Mouse (Mus musculus): ENCODE measurements around the gene Cox11. TPM values are rescaled to one million over a fixed set of nuclear protein-coding genes. Genes with fewer than 3 reads are reported as not detected.

The Cox11 gene
- polyA plus RNA-seq, 1 experiment = 10.3 TPM

DNA sequence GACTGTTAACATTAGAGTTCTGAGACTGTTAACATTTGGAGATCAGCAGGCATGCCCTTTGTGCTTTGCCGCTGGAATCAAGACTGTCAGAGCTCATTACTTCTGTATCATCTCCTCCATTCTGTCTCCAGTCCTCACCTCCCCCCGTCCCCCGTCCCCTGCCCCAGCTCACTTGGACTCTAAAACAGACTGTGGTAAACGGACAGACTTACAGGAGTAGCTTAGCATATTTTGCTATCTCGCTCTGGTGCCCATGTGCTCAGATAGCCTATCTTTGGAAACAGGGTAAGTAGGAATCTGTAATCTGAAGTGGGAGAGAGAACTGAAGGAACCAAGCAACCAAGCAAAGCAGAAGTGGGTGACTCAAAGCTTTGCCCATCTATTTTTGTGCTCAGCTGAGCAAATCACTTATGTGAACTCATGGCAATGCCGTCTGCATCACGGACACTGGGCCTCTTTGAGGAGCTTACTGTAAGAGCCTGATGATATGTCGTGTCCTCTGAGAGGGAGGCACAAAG, 39.9 kb downstream of the Cox11 start:
- peak overlapping the region; percentile 25 for H3K27ac ChIP-seq (ENCODE audit: insufficient read depth, low read depth, low read length)
- TF ChIP-seq POLR2A (IDR thresholded peaks at IDR 0.05; ENCODE audit: borderline replicate concordance, low read depth, low read length) = no peak
- TF ChIP-seq CTCF (IDR thresholded peaks at IDR 0.05; ENCODE audit: low read depth, low read length) = no peak
- H3K4me1 ChIP-seq (ENCODE audit: control insufficient read depth, insufficient read depth, low read length) = peaks cover 15% of the 10 kb centered on the region
- H3K4me3 ChIP-seq (ENCODE audit: insufficient read depth, low read length) = no peak overlapping the region

DNA sequence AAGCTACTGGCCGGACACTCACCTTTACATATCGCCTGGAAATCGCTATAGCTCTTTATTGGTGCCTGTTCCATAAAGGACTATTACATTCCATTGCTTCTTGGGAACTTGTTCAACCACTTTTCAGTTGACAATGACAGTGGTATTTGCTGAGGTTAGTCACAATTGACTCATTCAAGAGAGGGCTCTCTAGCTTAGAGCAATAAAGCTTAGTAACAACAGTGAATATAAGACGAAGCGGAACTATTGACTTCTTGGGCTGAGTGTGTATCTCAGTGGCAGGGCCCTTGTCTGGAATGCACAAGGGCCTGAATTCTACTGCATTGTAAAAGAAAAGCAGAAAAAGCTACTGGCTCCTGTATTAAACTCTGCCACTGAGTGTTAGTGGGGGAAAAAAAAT, 40.6 kb downstream of the Cox11 start:
- Histone ChIP-seq H3K27ac (ENCODE audit: insufficient read depth, low read depth, low read length) (peak overlapping the region; percentile 25; the same call in 1 of the 2 replicates), H3K4me3 (ENCODE audit: insufficient read depth, low read length) (no peak overlapping the region), H3K4me1 (ENCODE audit: control insufficient read depth, insufficient read depth, low read length) (peaks cover 15% of the 10 kb centered on the region)
- TF ChIP-seq CTCF (IDR thresholded peaks at IDR 0.05; ENCODE audit: low read depth, low read length) = no peak
- no peak for TF ChIP-seq POLR2A (IDR thresholded peaks at IDR 0.05; ENCODE audit: borderline replicate concordance, low read depth, low read length)

DNA sequence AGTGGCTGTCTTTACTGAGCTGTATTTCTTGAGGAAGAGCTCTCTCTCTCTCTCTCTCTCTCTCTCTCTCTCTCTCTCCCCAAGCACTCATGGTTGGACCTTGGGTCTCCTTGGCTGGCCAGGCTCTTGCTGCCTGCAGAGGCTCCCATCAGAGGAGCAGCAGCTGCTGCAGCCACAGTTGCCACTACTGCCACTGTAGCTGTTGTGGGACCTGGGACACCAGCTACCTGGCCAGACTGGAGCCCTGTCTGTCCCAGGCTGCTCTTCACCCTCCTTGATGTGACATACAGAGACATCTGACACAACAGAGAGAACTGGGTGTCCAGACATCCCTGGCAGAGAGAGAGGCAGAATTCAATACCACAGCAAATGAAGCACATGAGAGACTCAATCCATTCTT, 43.2 kb downstream of the Cox11 start:
- Histone ChIP-seq H3K4me1 (ENCODE audit: control insufficient read depth, insufficient read depth, low read length) (peaks cover 15% of the 10 kb centered on the region), H3K27ac (ENCODE audit: insufficient read depth, low read depth, low read length) (no peak overlapping the region), H3K4me3 (ENCODE audit: insufficient read depth, low read length) (no peak overlapping the region)
- TF ChIP-seq POLR2A (IDR thresholded peaks at IDR 0.05; ENCODE audit: borderline replicate concordance, low read depth, low read length) = no peak
- TF ChIP-seq CTCF (IDR thresholded peaks at IDR 0.05; ENCODE audit: low read depth, low read length) = no peak

DNA sequence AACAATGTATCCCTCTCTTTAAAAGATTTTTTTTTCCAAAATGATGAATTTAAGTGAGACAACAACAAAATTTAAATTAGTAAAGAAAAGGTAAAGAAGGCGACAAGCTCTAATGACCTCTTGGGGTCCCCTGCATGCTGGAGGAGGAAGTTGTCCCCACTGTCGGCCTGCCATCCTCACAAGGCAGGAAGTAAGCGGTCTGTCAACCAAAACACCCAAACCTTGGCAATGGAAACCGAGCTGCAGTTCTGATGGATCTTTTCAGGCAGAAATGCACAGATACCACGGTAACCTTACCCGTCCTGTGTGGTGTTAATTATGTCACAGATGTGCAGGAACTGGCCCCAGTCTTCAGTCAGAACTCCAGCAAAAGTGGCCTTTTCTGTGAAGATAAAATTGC, 46.8 kb downstream of the Cox11 start:
- TF ChIP-seq POLR2A (IDR thresholded peaks at IDR 0.05; ENCODE audit: borderline replicate concordance, low read depth, low read length) = no peak
- TF ChIP-seq CTCF (IDR thresholded peaks at IDR 0.05; ENCODE audit: low read depth, low read length) = no peak
- H3K4me3 ChIP-seq (ENCODE audit: insufficient read depth, low read length) = no peak overlapping the region
- peaks cover 6% of the 10 kb centered on the region for H3K4me1 ChIP-seq (ENCODE audit: control insufficient read depth, insufficient read depth, low read length)
- no peak overlapping the region for H3K27ac ChIP-seq (ENCODE audit: insufficient read depth, low read depth, low read length)

DNA sequence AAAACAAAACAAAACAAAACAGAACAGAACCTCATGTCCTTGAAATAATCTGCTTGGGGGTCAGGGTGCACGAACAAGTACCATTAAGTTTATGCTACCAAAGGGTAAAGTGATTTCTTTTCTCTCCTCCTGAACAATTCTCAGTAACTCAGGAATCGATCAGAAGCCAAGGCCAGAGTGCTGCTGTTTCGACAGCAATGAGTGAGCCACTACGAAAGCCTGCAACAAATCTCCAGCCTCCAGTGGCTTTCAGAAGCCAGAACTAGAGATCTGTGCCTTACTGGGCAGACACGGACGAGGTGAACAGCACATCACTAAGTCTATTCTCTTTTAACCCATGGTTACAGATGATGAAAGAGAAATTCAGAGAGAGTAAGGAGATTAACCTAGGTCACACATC, 47.2 kb downstream of the Cox11 start:
- H3K4me1 ChIP-seq (ENCODE audit: control insufficient read depth, insufficient read depth, low read length) = peaks cover 6% of the 10 kb centered on the region
- no peak for TF ChIP-seq POLR2A (IDR thresholded peaks at IDR 0.05; ENCODE audit: borderline replicate concordance, low read depth, low read length)
- no peak for TF ChIP-seq CTCF (IDR thresholded peaks at IDR 0.05; ENCODE audit: low read depth, low read length)
- H3K4me3 ChIP-seq (ENCODE audit: insufficient read depth, low read length) = no peak overlapping the region
- H3K27ac ChIP-seq (ENCODE audit: insufficient read depth, low read depth, low read length) = no peak overlapping the region

DNA sequence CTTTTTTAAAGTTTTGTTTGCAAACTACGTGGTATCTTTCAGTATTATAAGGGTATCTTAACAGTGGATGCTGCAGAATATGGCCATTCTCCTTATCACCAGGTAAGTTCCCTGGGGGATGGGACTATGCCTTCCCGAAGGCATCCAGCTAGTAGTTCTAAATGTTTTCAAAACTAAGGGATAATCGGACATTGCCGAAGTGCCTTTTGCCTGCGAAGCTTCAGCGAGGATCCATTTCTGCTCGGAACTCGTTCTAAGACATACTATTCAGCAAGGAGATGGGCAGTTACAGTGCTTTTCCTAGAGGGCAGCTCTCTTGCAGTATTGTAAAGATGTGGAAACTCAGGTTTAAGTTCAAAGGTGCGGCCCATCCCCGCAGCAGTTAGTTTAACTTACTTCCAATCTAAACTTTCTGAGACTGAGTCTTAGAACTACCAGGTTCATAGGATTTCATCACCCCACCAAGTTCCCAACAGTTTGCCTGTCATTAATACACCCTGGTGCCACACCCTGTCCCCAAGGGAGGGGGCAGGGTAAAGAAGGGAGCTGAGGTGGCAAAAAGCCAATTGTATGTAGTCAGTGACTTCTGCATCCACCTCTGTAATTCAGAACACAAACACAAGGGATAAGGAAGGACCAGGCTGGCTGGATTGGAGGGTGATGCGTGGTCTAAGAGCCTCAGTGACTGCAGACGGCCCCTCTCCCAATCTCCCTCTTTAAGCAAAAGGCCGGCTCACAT, 48.5 kb downstream of the Cox11 start:
- Histone ChIP-seq H3K27ac (ENCODE audit: insufficient read depth, low read depth, low read length) (no peak overlapping the region), H3K4me1 (ENCODE audit: control insufficient read depth, insufficient read depth, low read length) (peaks cover 6% of the 10 kb centered on the region), H3K4me3 (ENCODE audit: insufficient read depth, low read length) (peak overlapping the region; percentile 70)
- no peak for TF ChIP-seq CTCF (IDR thresholded peaks at IDR 0.05; ENCODE audit: low read depth, low read length)
- no peak for TF ChIP-seq POLR2A (IDR thresholded peaks at IDR 0.05; ENCODE audit: borderline replicate concordance, low read depth, low read length)

DNA sequence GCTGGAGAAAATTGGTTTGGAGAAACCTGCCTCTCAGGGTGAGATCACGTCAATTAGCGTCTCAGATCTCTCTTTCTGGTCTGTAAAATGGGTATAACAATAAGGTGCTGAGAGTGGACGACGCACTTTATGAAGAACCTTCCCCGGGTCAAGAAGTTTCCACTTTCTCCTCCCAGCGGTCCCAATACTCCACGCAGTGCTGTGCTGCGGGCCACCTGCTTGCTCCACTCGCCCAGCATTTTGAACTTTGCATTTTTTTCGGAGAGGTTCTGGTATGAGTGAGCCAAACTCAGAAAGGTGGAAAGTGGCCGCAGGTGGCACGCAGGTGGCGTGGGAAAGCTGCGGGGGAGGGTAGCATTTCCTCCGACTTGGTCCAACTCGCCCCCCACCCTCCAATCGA, 49.1 kb downstream of the Cox11 start:
- no peak overlapping the region for H3K27ac ChIP-seq (ENCODE audit: insufficient read depth, low read depth, low read length)
- peak overlapping the region; percentile 70 for H3K4me3 ChIP-seq (ENCODE audit: insufficient read depth, low read length)
- peaks cover 6% of the 10 kb centered on the region for H3K4me1 ChIP-seq (ENCODE audit: control insufficient read depth, insufficient read depth, low read length)
- TF ChIP-seq CTCF (IDR thresholded peaks at IDR 0.05; ENCODE audit: low read depth, low read length) = no peak
- TF ChIP-seq POLR2A (IDR thresholded peaks at IDR 0.05; ENCODE audit: borderline replicate concordance, low read depth, low read length) = no peak

DNA sequence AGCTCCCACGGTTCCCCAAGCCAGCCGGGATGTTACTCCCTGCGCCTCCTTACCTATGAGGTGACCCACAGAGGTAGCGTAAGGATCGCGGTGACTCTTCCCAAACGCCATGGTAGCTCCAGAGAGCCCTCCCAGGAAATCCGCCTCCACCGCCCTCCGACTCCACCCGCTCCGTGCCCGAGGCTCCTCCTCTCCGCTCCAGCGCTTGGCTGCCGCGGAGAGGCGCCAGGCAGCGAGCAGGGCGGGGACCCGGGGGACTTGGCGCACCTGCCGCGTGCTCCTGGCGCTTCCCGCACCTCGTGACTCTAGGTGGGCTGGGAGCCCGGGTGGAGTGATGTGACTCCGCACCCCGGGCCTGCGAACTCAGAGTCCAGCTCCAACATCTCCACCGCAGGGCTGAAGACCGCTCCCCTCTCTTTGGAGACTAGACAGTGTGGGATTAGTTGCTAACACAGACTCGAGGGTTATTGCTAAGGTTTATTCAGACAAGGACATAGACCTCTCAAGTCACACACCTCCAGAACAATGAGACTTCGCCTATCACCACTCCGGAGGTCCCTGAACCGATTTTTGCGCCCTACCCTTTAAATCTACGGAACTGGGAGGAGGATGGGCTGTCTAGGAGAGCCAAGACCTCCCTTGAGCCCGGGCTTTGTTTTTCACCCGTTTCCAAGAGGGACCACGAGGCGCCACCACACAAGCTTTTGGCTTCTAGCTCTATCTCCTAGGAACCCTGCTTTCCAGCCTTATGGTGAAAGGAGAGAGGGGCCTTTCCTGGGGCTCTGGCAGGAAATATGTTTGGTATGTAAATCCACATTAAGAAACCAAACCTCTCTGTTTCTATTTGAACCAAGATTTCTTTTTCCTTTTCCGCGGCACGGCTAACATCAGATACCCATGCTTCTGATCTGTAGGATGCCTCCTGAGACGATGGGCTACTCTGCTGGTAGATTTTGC, 49.8 kb downstream of the Cox11 start, which contains the start of gene Tom1l1:
Tom1l1 (minus strand) TSS at position 907 of the 957 bp plus-strand sequence.
- H3K27ac ChIP-seq (ENCODE audit: insufficient read depth, low read depth, low read length) = no peak within 1 kb of the TSS
- TF ChIP-seq POLR2A (IDR thresholded peaks at IDR 0.05; ENCODE audit: borderline replicate concordance, low read depth, low read length) (no peak), CTCF (IDR thresholded peaks at IDR 0.05; ENCODE audit: low read depth, low read length) (no peak)
- H3K4me3 ChIP-seq (ENCODE audit: insufficient read depth, low read length) = peak within 1 kb of the TSS; percentile 70
- peaks cover 6% of the 10 kb centered on the region for H3K4me1 ChIP-seq (ENCODE audit: control insufficient read depth, insufficient read depth, low read length)

DNA sequence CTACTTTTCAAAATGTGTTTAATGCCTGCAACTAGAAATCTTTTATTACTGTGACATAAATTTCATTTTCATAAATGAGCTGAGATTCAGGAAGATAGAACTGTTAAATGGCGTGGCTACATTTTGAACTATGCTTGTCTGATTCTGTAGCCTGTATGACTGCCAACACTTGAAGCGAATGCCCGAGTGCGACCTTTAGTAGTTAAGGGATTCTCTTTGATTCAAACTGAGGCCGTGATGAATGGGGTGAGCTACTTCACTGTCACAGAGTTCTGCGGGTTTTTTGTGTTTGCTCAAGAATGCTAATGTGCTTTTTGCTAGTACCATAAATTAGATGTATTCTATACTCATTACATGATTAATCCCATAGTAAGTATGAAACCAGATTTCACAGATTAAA, 52.4 kb downstream of the Cox11 start:
- TF ChIP-seq POLR2A (IDR thresholded peaks at IDR 0.05; ENCODE audit: borderline replicate concordance, low read depth, low read length) = no peak

More for the DNA sequence above, 52.4 kb downstream of the Cox11 start:
- Histone ChIP-seq H3K27ac (ENCODE audit: insufficient read depth, low read depth, low read length) (no peak overlapping the region), H3K4me3 (ENCODE audit: insufficient read depth, low read length) (no peak overlapping the region), H3K4me1 (ENCODE audit: control insufficient read depth, insufficient read depth, low read length) (peaks cover 6% of the 10 kb centered on the region)

Measured in bone marrow macrophage, adult 2 months (primary cell).